Mouse (Mus musculus) liver, embryonic 13.5 days (tissue): ENCODE measurements around the gene Zfp771. TPM values are rescaled to one million over a fixed set of nuclear protein-coding genes. Genes with fewer than 3 reads are reported as not detected.

ENCODE experiments used
- ATAC-seq: fragments of 200-750 bp; cut with Nextera tagmentation; 2 replicates; pipeline ENCODE4 v1.8.0; 2017; ENCODE audit warnings: low read depth, mild to moderate bottlenecking, moderate number of reproducible peaks, moderate library complexity
- DNase-seq: peaks from one replicate; pipeline ENCODE4 v3.0.0; 2022
- H3K27ac ChIP-seq: fragments of 300-500 bp; sonication (generic); 2 replicates; pipeline ENCODE4 v1.5.1; 2015; ENCODE audit warnings: moderate library complexity, mild to moderate bottlenecking, inconsistent platforms
- H3K27me3 ChIP-seq: fragments of 300-500 bp; sonication (generic); 2 replicates; pipeline ENCODE4 v1.6.1; 2015; ENCODE audit warnings: mild to moderate bottlenecking, inconsistent platforms
- H3K36me3 ChIP-seq: fragments of 300-500 bp; sonication (generic); 2 replicates; pipeline ENCODE4 v1.6.1; 2015; ENCODE audit warnings: mild to moderate bottlenecking, inconsistent platforms
- H3K4me1 ChIP-seq: fragments of 300-500 bp; sonication (generic); replicated peaks from 2 replicates; pipeline ENCODE4 v1.6.1; 2015; ENCODE audit warnings: inconsistent platforms
- H3K4me2 ChIP-seq: fragments of 300-500 bp; sonication (generic); 2 replicates; pipeline ENCODE4 v1.6.1; 2015; ENCODE audit warnings: inconsistent platforms, mild to moderate bottlenecking, moderate library complexity
- H3K4me3 ChIP-seq: fragments of 300-500 bp; sonication (generic); replicated peaks from 2 replicates; pipeline ENCODE4 v1.5.1; 2015; ENCODE audit warnings: mild to moderate bottlenecking, inconsistent platforms
- H3K9ac ChIP-seq: fragments of 300-500 bp; sonication (generic); 2 replicates; pipeline ENCODE4 v1.6.1; 2015; ENCODE audit warnings: mild to moderate bottlenecking, inconsistent platforms
- H3K9me3 ChIP-seq: fragments of 300-500 bp; sonication (generic); replicated peaks from 2 replicates; pipeline ENCODE4 v1.6.1; 2016; ENCODE audit warnings: inconsistent platforms
- WGBS: fragments of 180-500 bp; shearing (Covaris S2); methylation state at CpG from one replicate; pipeline ENCODE4 v1.1.7; 2015; ENCODE audit not compliant: insufficient replicate concordance; 5-methylcytosine and 5-hydroxymethylcytosine counted together
- polyA plus RNA-seq: library from polyadenylated mRNA; unstranded; fragments of >200 nt; fragmentation: Nextera tagmentation; extraction: Ambion mirVana; gene quantifications from 2 replicates; pipeline ENCODE4 v1.2.1, GENCODE M21; 2015

Zfp771 gene
- polyA plus RNA-seq, result 19.0 and 20.6 TPM in 2 replicates

GRCm38 (mm10) chr7:127243870-127244657 is at the start of gene Zfp771:
Zfp771 (plus strand) TSS chr7:127244274.
- H3K9ac ChIP-seq, result peak within 1 kb of the TSS; percentile 89
- H3K4me2 ChIP-seq, result peak within 1 kb of the TSS; percentile 98
- ATAC-seq (peak; percentile 95), DNase-seq (peak; percentile 92)
- H3K36me3 ChIP-seq, result peaks cover 18% of the 10 kb centered on the region
- no peaks in the 10 kb centered on the region for H3K27me3 ChIP-seq
- H3K9me3 ChIP-seq, result no peaks in the 10 kb centered on the region
- peak within 1 kb of the TSS; percentile 93 for H3K27ac ChIP-seq
- peaks cover 39% of the 10 kb centered on the region for H3K4me1 ChIP-seq
- H3K4me3 ChIP-seq, result peak within 1 kb of the TSS; percentile 83
- WGBS, result 1% methylated on average over 55 of the region's 56 CpGs

- H3K27ac ChIP-seq, result peak overlapping the region; percentile 88; the same call in 1 of the 2 replicates
- H3K36me3 ChIP-seq, result peaks cover 78% of the 10 kb centered on the region
- 56% methylated on average over 7 of the region's 7 CpGs for WGBS
- H3K9ac ChIP-seq, result peak overlapping the region; percentile 83
- peak overlapping the region; percentile 81 for H3K4me3 ChIP-seq
- no peaks in the 10 kb centered on the region for H3K9me3 ChIP-seq
- peaks cover 39% of the 10 kb centered on the region for H3K4me1 ChIP-seq
- no peak for ATAC-seq
- DNase-seq, result no peak
- peak overlapping the region; percentile 90 for H3K4me2 ChIP-seq
- H3K27me3 ChIP-seq, result no peaks in the 10 kb centered on the region
Observed at GRCm38 (mm10) chr7:127194633-127195029, 49.4 kb upstream of the Zfp771 start.

GRCm38 (mm10) chr7:127195544-127196295 is 48.4 kb upstream of the Zfp771 start, which contains the start of gene Cd2bp2:
Cd2bp2 (minus strand) TSS chr7:127196050.
- peak within 1 kb of the TSS; percentile 83 for H3K9ac ChIP-seq
- peak within 1 kb of the TSS; percentile 90 for H3K4me2 ChIP-seq
- peaks cover 85% of the 10 kb centered on the region for H3K36me3 ChIP-seq
- ATAC-seq, result peak; percentile 94
- peak within 1 kb of the TSS; percentile 81 for H3K4me3 ChIP-seq
- H3K27me3 ChIP-seq, result no peaks in the 10 kb centered on the region
- H3K4me1 ChIP-seq, result peaks cover 39% of the 10 kb centered on the region
- under 1% methylated on average over 51 of the region's 51 CpGs for WGBS
- H3K27ac ChIP-seq, result peak within 1 kb of the TSS; percentile 88
- no peaks in the 10 kb centered on the region for H3K9me3 ChIP-seq
- peak; percentile 94 for DNase-seq

GRCm38 (mm10) chr7:127196484-127196883 is 47.6 kb upstream of the Zfp771 start:
- Histone ChIP-seq H3K9me3 (no peaks in the 10 kb centered on the region), H3K4me2 (peak overlapping the region; percentile 90), H3K4me1 (peaks cover 44% of the 10 kb centered on the region), H3K27ac (peak overlapping the region; percentile 88), H3K36me3 (peaks cover 86% of the 10 kb centered on the region), H3K27me3 (no peaks in the 10 kb centered on the region), H3K9ac (peak overlapping the region; percentile 79), H3K4me3 (peak overlapping the region; percentile 81)
- DNase-seq (no peak), ATAC-seq (no peak)
- WGBS, result 47% methylated on average over 11 of the region's 11 CpGs

- peak overlapping the region; percentile 99 for H3K9ac ChIP-seq
- DNase-seq (no peak), ATAC-seq (no peak)
- H3K4me2 ChIP-seq, result peak overlapping the region; percentile 95
- peaks cover 66% of the 10 kb centered on the region for H3K4me1 ChIP-seq
- 27% methylated on average over 2 of the region's 2 CpGs for WGBS
- no peaks in the 10 kb centered on the region for H3K9me3 ChIP-seq
- H3K27ac ChIP-seq, result peak overlapping the region; percentile 98
- H3K27me3 ChIP-seq, result no peaks in the 10 kb centered on the region
- peaks cover 37% of the 10 kb centered on the region for H3K36me3 ChIP-seq
- peak overlapping the region; percentile 89 for H3K4me3 ChIP-seq
Observed at GRCm38 (mm10) chr7:127206606-127207005, 37.5 kb upstream of the Zfp771 start.

- no peaks in the 10 kb centered on the region for H3K27me3 ChIP-seq
- peak; percentile 54 for DNase-seq
- peak overlapping the region; percentile 95 for H3K4me2 ChIP-seq
- H3K36me3 ChIP-seq, result peaks cover 26% of the 10 kb centered on the region
- WGBS, result under 1% methylated on average over 53 of the region's 53 CpGs
- H3K4me1 ChIP-seq, result peaks cover 68% of the 10 kb centered on the region
- peak; percentile 5; the same call in 1 of the 2 replicates for ATAC-seq
- peak overlapping the region; percentile 98 for H3K27ac ChIP-seq
- peak overlapping the region; percentile 99 for H3K9ac ChIP-seq
- no peaks in the 10 kb centered on the region for H3K9me3 ChIP-seq
- H3K4me3 ChIP-seq, result peak overlapping the region; percentile 89
Observed at GRCm38 (mm10) chr7:127207374-127208294, 36.4 kb upstream of the Zfp771 start.

GRCm38 (mm10) chr7:127208295-127208552 is 35.9 kb upstream of the Zfp771 start, which contains the start of gene Tbc1d10b:
Tbc1d10b (minus strand) TSS chr7:127208468.
- H3K9ac ChIP-seq, result peak within 1 kb of the TSS; percentile 99
- H3K4me2 ChIP-seq, result peak within 1 kb of the TSS; percentile 95
- H3K27me3 ChIP-seq, result no peaks in the 10 kb centered on the region
- H3K4me3 ChIP-seq, result peak within 1 kb of the TSS; percentile 89
- DNase-seq, result no peak
- peaks cover 67% of the 10 kb centered on the region for H3K4me1 ChIP-seq
- H3K9me3 ChIP-seq, result no peaks in the 10 kb centered on the region
- H3K36me3 ChIP-seq, result peaks cover 21% of the 10 kb centered on the region
- under 1% methylated on average over 33 of the region's 44 CpGs for WGBS
- peak; percentile 49 for ATAC-seq
- H3K27ac ChIP-seq, result peak within 1 kb of the TSS; percentile 98

- H3K4me1 ChIP-seq, result peaks cover 65% of the 10 kb centered on the region
- peak within 1 kb of the TSS; percentile 99 for H3K9ac ChIP-seq
- peak within 1 kb of the TSS; percentile 98 for H3K27ac ChIP-seq
- peak within 1 kb of the TSS; percentile 89 for H3K4me3 ChIP-seq
- no peaks in the 10 kb centered on the region for H3K9me3 ChIP-seq
- H3K4me2 ChIP-seq, result peak within 1 kb of the TSS; percentile 95
- ATAC-seq (peak; percentile 87), DNase-seq (peak; percentile 90)
- no peaks in the 10 kb centered on the region for H3K27me3 ChIP-seq
- H3K36me3 ChIP-seq, result peaks cover 15% of the 10 kb centered on the region
- WGBS, result 1% methylated on average over 43 of the region's 44 CpGs
Observed at GRCm38 (mm10) chr7:127208553-127209438, 35.3 kb upstream of the Zfp771 start, which contains the start of gene Mylpf. Mylpf (plus strand) TSS chr7:127208890.

GRCm38 (mm10) chr7:127209851-127210250 is 34.2 kb upstream of the Zfp771 start:
- DNase-seq (no peak), ATAC-seq (no peak)
- Histone ChIP-seq H3K9ac (peak overlapping the region; percentile 99), H3K27me3 (no peaks in the 10 kb centered on the region), H3K9me3 (no peaks in the 10 kb centered on the region), H3K4me3 (peak overlapping the region; percentile 89), H3K27ac (peak overlapping the region; percentile 98), H3K4me1 (peaks cover 67% of the 10 kb centered on the region), H3K36me3 (peaks cover 7% of the 10 kb centered on the region), H3K4me2 (peak overlapping the region; percentile 95)
- WGBS, result 72% methylated on average over 5 of the region's 5 CpGs

GRCm38 (mm10) chr7:127210266-127210665 is 33.8 kb upstream of the Zfp771 start:
- WGBS, result 84% methylated on average over 4 of the region's 4 CpGs
- peaks cover 5% of the 10 kb centered on the region for H3K36me3 ChIP-seq
- peaks cover 67% of the 10 kb centered on the region for H3K4me1 ChIP-seq
- H3K27ac ChIP-seq, result peak overlapping the region; percentile 98
- peak overlapping the region; percentile 95 for H3K4me2 ChIP-seq
- H3K9me3 ChIP-seq, result no peaks in the 10 kb centered on the region
- no peaks in the 10 kb centered on the region for H3K27me3 ChIP-seq
- H3K9ac ChIP-seq, result peak overlapping the region; percentile 99
- ATAC-seq (no peak), DNase-seq (no peak)
- peak overlapping the region; percentile 89 for H3K4me3 ChIP-seq
